Mouse (Mus musculus): ENCODE data around the gene Eif2a.

GRCm38 (mm10) chr3:58525166-58525565, 455 bp upstream of the Eif2a start:
- TF ChIP-seq CHD2 (IDR thresholded peaks at IDR 0.05; ENCODE audit: low read depth, low read length) (no peak), ZNF384 (IDR thresholded peaks at IDR 0.05; ENCODE audit: low read depth, low read length) (no peak), ZC3H11A (IDR thresholded peaks at IDR 0.05; ENCODE audit: borderline replicate concordance, low read depth, low read length) (no peak)
